Mouse (Mus musculus): ENCODE measurements at regions not wholly inside any gene's neighbourhood (a gene's known extent, or its start where the extent isn't known, plus 50 kb on each side); places are given as distances from the start of the nearest gene placed in this dataset.
A peak's percentile ranks its signal among the peaks of the same experiment; 100 is the strongest.

DNA sequence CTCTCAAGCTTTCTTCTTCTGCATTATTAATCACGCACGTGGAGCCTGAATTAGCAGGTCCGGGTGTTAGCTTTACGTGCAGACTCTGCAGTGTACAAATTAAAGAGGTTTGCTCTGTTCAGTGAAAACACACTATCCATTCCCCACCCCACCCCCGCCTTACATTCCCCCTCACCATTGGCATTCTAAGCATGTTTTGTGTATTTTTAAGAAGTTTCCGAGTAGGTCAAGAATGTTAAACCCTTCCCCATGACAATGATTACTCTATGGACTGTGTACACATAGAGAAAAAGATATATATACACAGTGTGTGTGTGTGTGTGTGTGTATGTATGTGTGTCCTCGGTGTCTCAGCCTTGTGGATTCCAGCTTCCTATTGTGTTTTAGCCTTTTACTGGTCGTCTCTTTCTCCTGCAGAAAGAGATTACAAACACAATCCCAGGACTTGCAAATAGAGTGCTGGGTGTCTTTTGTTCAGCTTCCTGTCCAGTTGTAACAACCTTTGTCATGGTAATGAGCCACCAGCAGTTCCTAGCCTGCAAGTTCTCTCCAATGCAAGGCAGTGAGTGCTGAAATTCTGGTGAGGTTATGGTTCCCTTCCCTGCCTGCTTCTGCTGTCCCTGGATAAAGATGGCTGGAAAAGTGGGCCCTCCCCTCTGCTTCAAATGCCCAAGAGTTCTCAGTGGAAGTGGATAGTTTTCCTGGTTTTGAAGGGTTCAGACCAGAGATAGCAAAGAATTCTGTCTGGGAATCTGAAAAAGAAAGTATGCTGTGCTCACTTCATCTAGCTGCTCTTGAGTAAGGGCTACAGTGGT, 234.1 kb downstream of the Cd83 start:
- Histone ChIP-seq H3K4me1 (ENCODE audit: control insufficient read depth, insufficient read depth, low read length) (no peaks in the 10 kb centered on the region), H3K27ac (ENCODE audit: control insufficient read depth, insufficient read depth, low read depth, low read length, poor library complexity) (no peak overlapping the region), H3K4me3 (replicated peaks; ENCODE audit: control insufficient read depth, low read depth, low read length) (no peak overlapping the region)
- WGBS, result 73% methylated on average over 8 of the region's 8 CpGs
- TF ChIP-seq POLR2A (IDR thresholded peaks at IDR 0.05; ENCODE audit: borderline replicate concordance, control insufficient read depth, low read depth, low read length) (no peak), CTCF (IDR thresholded peaks at IDR 0.05; ENCODE audit: control insufficient read depth, insufficient read depth, low read length) (no peak)

GRCm38 (mm10) chr13:44019304-44019583, 234.7 kb downstream of the Cd83 start:
- no peak overlapping the region for H3K27ac ChIP-seq (ENCODE audit: control insufficient read depth, insufficient read depth, low read depth, low read length, poor library complexity)
- TF ChIP-seq CTCF (IDR thresholded peaks at IDR 0.05; ENCODE audit: control insufficient read depth, insufficient read depth, low read length) (no peak), POLR2A (IDR thresholded peaks at IDR 0.05; ENCODE audit: borderline replicate concordance, control insufficient read depth, low read depth, low read length) (no peak)

GRCm38 (mm10) chr13:44020851-44021250, 236.3 kb downstream of the Cd83 start:
- 74% methylated on average over 7 of the region's 7 CpGs for WGBS
- Histone ChIP-seq H3K4me1 (ENCODE audit: control insufficient read depth, insufficient read depth, low read length) (no peaks in the 10 kb centered on the region), H3K27ac (ENCODE audit: control insufficient read depth, insufficient read depth, low read depth, low read length, poor library complexity) (no peak overlapping the region), H3K4me3 (replicated peaks; ENCODE audit: control insufficient read depth, low read depth, low read length) (no peak overlapping the region)
- no peak for TF ChIP-seq POLR2A (IDR thresholded peaks at IDR 0.05; ENCODE audit: borderline replicate concordance, control insufficient read depth, low read depth, low read length)
- TF ChIP-seq CTCF (IDR thresholded peaks at IDR 0.05; ENCODE audit: control insufficient read depth, insufficient read depth, low read length), result no peak

More at GRCm38 (mm10) chr13:44019304-44019583, 234.7 kb downstream of the Cd83 start:
- Histone ChIP-seq H3K4me1 (ENCODE audit: control insufficient read depth, insufficient read depth, low read length) (no peaks in the 10 kb centered on the region), H3K4me3 (replicated peaks; ENCODE audit: control insufficient read depth, low read depth, low read length) (no peak overlapping the region)

- Histone ChIP-seq H3K27ac (ENCODE audit: control insufficient read depth, insufficient read depth, low read depth, low read length, poor library complexity) (no peak overlapping the region), H3K4me1 (ENCODE audit: control insufficient read depth, insufficient read depth, low read length) (no peaks in the 10 kb centered on the region; the same call in none of the 2 replicates), H3K4me3 (replicated peaks; ENCODE audit: control insufficient read depth, low read depth, low read length) (no peak overlapping the region)
- TF ChIP-seq POLR2A (IDR thresholded peaks at IDR 0.05; ENCODE audit: borderline replicate concordance, control insufficient read depth, low read depth, low read length), result no peak
- no peak for TF ChIP-seq CTCF (IDR thresholded peaks at IDR 0.05; ENCODE audit: control insufficient read depth, insufficient read depth, low read length)
- 84% methylated on average over 10 of the region's 10 CpGs for WGBS
Measured at GRCm38 (mm10) chr13:44022106-44022505, 237.5 kb downstream of the Cd83 start.

DNA sequence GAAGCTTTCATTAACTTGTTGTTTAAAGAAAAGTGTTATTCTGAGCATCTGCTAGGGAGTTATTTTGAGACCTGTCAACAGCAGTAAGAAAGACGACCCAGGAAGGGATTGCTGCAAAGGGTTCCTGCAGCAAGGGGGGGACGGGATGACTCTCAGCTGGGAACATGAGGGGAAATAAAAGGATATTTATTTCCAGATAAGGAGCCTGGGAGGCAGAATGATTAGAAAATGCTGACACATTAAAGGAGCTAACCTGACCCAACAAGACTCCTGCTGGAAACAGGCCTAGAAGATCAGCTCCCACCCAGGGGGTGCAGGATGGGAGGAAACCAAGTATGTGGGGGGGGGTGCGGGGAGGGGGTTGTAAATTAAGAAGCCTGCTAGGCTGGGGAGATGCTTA, 240.0 kb downstream of the Cd83 start:
- no peak for TF ChIP-seq POLR2A (IDR thresholded peaks at IDR 0.05; ENCODE audit: borderline replicate concordance, control insufficient read depth, low read depth, low read length)
- no peak for TF ChIP-seq CTCF (IDR thresholded peaks at IDR 0.05; ENCODE audit: control insufficient read depth, insufficient read depth, low read length)
- 48% methylated on average over 3 of the region's 3 CpGs for WGBS
- Histone ChIP-seq H3K27ac (ENCODE audit: control insufficient read depth, insufficient read depth, low read depth, low read length, poor library complexity) (no peak overlapping the region), H3K4me3 (replicated peaks; ENCODE audit: control insufficient read depth, low read depth, low read length) (no peak overlapping the region), H3K4me1 (ENCODE audit: control insufficient read depth, insufficient read depth, low read length) (peaks cover 1% of the 10 kb centered on the region)

DNA sequence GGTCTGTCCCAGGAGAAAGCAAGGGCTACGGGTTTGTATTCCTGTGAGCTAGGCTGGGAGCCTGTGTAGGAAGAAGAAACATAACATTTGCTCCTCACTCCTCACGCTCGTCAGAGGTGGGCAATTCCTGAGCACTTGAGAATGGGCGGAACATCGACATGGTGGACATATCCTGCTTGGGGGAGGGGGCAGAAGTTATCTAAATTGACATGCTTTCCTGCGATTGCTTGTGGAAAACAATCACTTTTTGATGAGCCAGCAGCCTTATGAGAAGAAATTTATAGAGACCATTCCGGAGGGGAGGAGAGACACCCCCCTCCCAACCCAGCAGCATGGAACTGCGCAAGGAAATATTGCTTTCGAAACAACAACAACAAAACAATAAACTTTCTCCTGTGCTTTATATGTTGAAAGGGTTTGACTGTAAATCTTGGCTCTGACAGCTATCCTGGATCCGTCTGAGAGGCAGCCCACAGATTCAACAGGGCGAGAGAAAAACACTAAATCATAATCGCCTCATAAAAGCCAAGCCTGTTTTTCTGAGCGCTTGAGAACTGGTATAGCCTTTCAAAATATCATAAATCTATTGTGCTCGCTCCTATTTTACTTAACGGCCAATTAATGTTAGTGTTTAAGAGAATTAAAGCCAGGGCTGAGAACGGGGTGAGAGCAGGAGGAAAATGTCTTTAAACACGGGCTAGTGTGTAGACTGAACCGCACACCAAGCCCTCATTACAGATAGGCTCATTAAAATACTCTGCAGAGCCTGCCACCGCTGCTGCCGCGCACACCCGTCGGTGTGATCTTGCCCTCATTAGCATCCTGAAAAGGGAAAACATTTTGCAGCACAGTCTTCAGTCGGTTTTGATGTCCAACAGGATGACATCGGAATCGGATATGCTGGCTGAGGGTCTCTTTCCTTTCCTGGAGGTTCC, 242.0 kb downstream of the Cd83 start:
- no peak for TF ChIP-seq POLR2A (IDR thresholded peaks at IDR 0.05; ENCODE audit: borderline replicate concordance, control insufficient read depth, low read depth, low read length)
- no peak for TF ChIP-seq CTCF (IDR thresholded peaks at IDR 0.05; ENCODE audit: control insufficient read depth, insufficient read depth, low read length)
- no peak overlapping the region for H3K27ac ChIP-seq (ENCODE audit: control insufficient read depth, insufficient read depth, low read depth, low read length, poor library complexity)
- 10% methylated on average over 26 of the region's 26 CpGs for WGBS
- H3K4me1 ChIP-seq (ENCODE audit: control insufficient read depth, insufficient read depth, low read length), result peaks cover 3% of the 10 kb centered on the region
- H3K4me3 ChIP-seq (replicated peaks; ENCODE audit: control insufficient read depth, low read depth, low read length), result no peak overlapping the region

- Histone ChIP-seq H3K4me1 (ENCODE audit: control insufficient read depth, insufficient read depth, low read length) (peaks cover 3% of the 10 kb centered on the region), H3K4me3 (replicated peaks; ENCODE audit: control insufficient read depth, low read depth, low read length) (no peak overlapping the region), H3K27ac (ENCODE audit: control insufficient read depth, insufficient read depth, low read depth, low read length, poor library complexity) (no peak overlapping the region)
- TF ChIP-seq POLR2A (IDR thresholded peaks at IDR 0.05; ENCODE audit: borderline replicate concordance, control insufficient read depth, low read depth, low read length) (no peak), CTCF (IDR thresholded peaks at IDR 0.05; ENCODE audit: control insufficient read depth, insufficient read depth, low read length) (no peak)
- WGBS, result 74% methylated on average over 6 of the region's 6 CpGs
Measured at GRCm38 (mm10) chr13:44028081-44028480, 243.5 kb downstream of the Cd83 start.

DNA sequence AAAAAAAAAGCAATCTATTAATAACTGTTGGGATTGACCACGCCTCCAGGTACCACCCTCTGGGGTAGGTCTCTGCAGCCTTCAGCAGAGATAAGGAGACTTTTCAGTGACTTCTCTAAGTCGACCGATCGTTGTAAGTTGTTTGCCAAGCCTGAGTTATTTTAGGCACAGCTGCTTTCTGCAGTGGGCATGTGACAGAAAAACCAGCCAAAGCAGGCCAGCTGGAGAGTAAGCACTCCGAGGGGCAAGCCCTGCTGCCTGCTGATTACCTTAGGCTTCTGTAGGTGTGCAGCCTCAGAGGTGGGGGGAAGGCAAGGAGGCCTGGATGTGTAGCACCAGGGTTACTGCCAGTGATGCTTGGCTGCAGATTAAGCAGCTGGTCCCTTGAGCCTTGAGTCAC, 246.0 kb downstream of the Cd83 start:
- no peak overlapping the region for H3K4me3 ChIP-seq (replicated peaks; ENCODE audit: control insufficient read depth, low read depth, low read length)
- TF ChIP-seq POLR2A (IDR thresholded peaks at IDR 0.05; ENCODE audit: borderline replicate concordance, control insufficient read depth, low read depth, low read length) (no peak), CTCF (IDR thresholded peaks at IDR 0.05; ENCODE audit: control insufficient read depth, insufficient read depth, low read length) (no peak)
- H3K27ac ChIP-seq (ENCODE audit: control insufficient read depth, insufficient read depth, low read depth, low read length, poor library complexity), result peak overlapping the region; percentile 52
- 22% methylated on average over 5 of the region's 5 CpGs for WGBS
- H3K4me1 ChIP-seq (ENCODE audit: control insufficient read depth, insufficient read depth, low read length), result peaks cover 3% of the 10 kb centered on the region

Measured in bone marrow, adult 2 months (tissue).